Mouse (Mus musculus) liver, postnatal 0 days (tissue): ENCODE results near the gene Bahcc1.

Source experiments
- CTCF ChIP-seq: sonication (generic); IDR thresholded peaks from 2 replicates; pipeline ENCODE4 v1.5.1; 2016; ENCODE audit warnings: antibody characterized with exemption, low read depth
- EP300 ChIP-seq: IDR thresholded peaks from 2 replicates; pipeline ENCODE4 v1.6.1; 2016; ENCODE audit warnings: antibody characterized with exemption, low read depth, mild to moderate bottlenecking

GRCm38 (mm10) chr11:120307566-120308430 is 75.1 kb downstream of the Bahcc1 start:
- TF ChIP-seq CTCF (peak; percentile 96), EP300 (no peak)
